Mouse (Mus musculus) left cerebral cortex, postnatal 10 days (tissue): ENCODE results near the gene Cldn10. TPM values are rescaled to one million over a fixed set of nuclear protein-coding genes. Genes with fewer than 3 reads are reported as not detected.

Source experiments
- DNase-seq, 2 experiments: peaks; one replicate each; pipeline ENCODE4 v3.0.0; 2021 to 2022; ENCODE audit warnings: low spot score in 2 of 2, mixed read lengths in 1 of 2; ENCODE audit errors: extremely low spot score in 1 of 2
- intact Hi-C: fragments of 180-260 bp; cut with DNase I; formaldehyde crosslinking; loops from one replicate; pipeline ENCODE4 v1.15.1; 2025
- total RNA-seq, 2 experiments: library from RNA; stranded (reverse); gene quantifications; 2 replicates each; pipeline ENCODE4 v1.2.3; 2021

The Cldn10 gene
- total RNA-seq, 2 experiments from 2014 or later = 16.1 to 18.4 TPM

DNA sequence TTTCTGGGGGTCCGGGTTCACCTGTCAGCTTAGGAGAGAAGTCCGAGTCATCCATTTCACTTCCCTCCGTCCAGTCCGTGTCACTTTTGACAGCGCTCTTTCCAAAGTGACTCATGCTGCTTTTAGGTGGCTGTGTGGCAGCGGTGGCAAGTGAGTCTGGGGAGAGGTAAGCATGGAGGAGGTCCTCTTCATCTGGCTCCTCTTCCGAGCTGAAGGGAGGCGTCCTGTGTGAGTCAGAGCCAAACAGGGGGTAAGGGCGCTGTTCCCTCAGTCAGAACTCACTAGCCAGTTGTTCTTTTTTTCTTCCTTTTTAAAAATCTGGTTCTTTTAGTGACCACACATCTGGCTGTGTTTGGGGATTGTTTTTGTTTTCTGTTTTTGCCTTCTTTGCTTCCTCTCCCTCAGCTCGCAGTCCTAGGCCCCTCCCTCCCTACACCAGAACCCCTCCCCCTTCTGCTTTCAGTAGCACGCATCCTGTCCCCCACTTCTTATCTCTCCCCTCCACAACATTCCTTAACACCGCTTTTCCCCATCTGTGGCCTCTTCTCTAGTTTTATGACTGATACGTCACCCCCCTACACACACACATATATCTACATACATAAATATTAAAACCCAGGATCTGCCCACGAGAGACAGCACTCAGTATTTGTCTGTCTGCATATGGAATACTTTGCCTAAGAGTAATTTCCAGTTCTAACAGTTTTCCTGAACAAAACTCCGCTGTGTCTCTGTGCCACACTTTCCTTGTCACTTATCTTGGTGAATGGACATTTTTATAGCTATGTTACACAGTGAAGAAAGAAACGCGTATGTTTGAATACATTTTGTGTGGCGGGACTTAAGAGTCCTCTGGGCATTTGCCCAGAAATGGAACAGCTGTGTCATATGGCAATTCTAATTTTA lies 95.9 kb downstream of the Cldn10 start:
- DNase-seq = no peak
- intact Hi-C loops = no loop called here

DNA sequence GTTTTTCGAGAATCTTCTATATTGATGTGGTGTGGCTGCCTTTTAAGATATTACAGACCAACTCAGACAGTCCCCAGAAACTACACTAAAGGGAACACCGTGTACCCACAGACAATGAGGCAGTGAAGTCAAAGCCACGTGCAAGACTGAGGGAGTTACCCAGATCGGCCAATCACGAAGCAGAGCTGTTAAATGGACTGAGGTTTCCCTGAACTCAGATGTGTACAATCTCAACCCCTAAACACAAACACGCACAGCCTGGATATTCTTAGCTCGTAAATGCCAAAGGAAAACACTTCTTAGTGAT lies 96.5 kb downstream of the Cldn10 start:
- no peak for DNase-seq
- intact Hi-C loops = no loop called here

DNA sequence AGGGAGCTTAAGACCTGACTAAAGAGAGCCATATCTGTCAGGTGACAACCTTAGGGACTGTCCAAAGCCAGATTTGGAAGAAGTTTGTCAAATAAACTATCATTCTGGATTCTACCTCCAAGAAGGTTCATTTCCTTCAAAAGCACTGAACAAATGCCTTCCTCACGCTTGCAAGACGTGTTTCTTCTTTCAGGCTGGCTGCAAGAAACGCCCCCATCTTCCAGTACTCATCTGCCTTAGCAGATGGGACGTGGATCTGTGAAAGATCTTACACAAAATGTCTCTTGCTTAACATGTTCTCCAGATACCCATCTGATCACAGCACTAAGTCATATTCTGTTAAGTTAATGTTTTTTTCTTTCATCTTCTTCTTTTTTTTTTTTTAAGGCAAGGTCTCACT lies 102.4 kb downstream of the Cldn10 start:
- intact Hi-C loops = no loop called here
- DNase-seq = peak in 1 of 2 experiments; percentile 64

DNA sequence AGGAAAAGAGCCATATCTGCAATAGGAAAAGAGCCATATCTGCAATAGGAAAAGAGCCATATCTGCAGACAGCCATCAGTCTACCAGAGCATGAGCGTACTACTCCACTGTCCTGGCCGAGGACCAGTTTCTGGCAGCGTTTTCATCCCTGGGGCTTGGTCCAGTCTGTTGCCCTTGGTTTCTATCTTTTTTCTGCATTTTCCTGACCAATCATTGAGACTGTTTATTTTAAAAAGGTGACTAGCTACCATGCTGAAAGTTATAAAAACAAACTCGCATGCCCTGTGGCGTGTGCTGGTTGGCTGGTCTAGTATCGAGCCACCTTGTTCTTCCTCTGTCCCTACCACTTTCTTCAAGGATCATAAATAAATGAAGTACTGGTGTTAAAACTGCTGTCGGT lies 107.5 kb downstream of the Cldn10 start:
- no peak for DNase-seq
- intact Hi-C loops = no loop called here

DNA sequence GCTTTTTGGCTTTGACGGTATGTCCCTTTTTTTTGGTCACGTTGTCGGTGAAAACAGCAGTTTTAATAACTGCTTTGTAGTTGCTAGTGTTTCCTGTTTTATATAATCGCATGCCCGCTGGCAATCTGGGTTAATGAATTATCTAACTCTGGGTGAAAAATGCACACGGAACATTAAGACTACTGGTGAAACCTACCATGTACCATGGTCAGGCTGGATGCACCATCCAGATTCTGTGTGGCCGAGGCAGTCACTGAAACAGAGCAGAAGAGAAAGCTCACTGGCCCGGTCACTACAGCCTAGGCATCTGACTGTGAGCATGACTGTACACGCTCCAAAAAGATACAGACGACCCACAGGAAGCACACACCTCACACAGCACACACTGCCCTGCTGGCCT lies 107.9 kb downstream of the Cldn10 start:
- no peak for DNase-seq
- intact Hi-C loops = no loop called here

DNA sequence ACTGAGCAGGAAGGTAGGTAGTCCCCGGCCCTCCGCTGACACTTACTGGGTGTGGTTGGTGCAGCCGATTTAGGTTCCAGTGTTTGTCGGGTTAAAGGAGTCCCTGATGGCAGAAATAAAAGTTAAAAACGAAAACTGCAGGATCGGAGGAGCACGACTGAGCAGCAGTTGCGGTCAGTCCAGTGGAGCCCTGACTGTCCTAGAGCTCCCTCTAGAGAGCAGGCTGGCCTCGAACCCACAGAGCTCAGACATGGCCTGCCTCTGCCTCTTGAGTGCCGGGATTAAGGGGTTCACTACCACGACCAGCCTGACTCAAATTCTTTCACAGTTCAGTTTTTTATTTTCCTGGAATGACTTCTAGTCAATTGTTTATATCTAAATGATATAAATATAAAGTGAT lies 112.2 kb downstream of the Cldn10 start:
- intact Hi-C loops = loop anchor here (5.0 kb wide), 1 partner anchor 78 kb away; no protein-coding TSS in a partner anchor
- no peak for DNase-seq

DNA sequence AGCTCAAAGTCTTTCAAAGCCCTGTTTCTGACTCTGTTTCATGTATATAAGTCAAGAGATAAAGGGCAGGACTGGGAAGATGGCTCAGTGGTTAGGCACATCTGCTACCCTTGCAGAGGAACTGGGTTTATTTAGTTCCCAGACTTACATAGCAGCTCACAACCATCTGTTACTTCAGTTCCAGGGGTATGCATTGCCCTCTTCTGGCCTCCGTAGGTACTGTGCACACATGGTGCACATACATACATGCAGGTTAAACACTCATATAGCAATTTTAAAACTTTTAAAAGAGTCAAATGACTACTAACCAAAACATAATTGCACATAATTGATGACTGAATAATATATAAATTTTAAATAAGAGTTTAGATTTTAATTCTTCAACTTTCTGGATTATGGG lies 113.2 kb downstream of the Cldn10 start:
- DNase-seq = no peak
- intact Hi-C loops = loop anchor here (5.0 kb wide), 1 partner anchor 79 kb away; no protein-coding TSS in a partner anchor

DNA sequence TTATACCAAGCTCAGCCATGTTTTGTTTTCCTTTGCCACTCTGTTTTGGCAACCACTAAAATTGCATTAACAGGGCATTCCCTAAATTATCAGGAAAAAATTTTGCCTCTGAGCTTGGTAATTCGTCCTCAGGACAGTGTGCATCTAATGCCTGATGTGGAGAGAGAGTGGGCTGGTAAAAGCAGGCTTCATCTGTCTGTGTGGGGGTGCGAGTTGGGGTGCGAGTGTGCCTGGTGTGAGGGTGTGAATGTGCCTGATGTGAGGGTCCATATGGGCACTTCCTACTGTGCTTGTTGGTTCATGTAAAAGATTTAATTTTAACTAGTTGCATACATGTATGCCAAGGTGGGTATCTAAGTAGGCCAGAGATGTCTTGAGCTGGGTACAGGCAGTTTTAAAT lies 115.7 kb downstream of the Cldn10 start:
- DNase-seq = no peak
- intact Hi-C loops = loop anchor here (5.0 kb wide), 1 partner anchor 81 kb away; no protein-coding TSS in a partner anchor

DNA sequence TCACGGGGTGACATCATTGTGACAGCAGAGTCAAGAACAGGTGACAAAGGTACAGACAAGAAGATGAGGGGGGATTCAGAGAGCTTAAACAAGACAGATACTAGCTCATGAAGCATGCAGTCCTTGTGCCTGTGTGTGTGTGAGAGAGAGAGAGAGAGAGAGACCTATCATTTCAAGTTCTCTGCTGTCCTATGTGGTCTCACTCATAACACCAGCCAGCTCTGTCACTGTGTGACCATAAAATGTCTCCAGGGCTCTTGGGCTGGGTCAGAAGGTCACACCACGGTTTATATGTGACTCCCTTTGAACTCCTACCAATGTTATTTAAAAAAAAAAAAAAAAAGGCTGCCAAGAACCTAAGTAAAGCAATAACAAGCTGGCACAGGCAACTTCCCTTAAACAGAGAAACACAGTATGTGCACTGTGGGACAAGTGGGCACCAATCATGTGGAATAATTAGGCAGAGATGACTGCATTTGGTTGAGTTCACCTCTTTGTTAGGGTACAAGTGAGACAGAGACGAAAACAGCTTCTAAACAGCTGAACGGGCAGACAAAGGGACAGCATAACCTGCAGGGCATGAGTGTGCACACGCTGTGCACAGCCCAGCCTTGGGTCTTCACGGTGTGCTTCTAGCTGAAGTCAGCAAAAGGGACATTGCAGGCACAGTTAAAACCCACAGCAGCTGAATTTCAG lies 116.3 kb downstream of the Cldn10 start:
- intact Hi-C loops = loop anchor here (5.0 kb wide), 1 partner anchor 82 kb away; no protein-coding TSS in a partner anchor
- no peak for DNase-seq

DNA sequence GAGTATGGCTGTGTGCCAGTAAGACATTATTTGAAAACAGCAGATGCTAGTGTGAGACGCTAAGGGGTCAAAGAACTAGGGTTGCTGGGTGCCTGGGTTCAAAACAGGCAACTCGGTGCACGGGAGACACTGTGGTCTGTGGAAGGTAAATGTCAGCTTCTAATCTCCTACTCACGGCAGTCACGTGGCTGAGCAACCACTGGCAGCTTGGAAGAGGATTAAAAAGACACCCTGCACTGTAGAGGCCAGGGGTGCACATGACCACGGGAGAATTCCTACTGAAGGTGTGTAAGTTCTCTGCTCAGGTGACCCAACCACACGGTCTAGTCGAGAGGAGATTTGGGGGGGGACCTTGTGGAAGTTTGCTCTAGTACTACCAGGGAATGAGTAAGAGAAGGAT lies 119.9 kb downstream of the Cldn10 start:
- DNase-seq = no peak
- intact Hi-C loops = no loop called here

DNA sequence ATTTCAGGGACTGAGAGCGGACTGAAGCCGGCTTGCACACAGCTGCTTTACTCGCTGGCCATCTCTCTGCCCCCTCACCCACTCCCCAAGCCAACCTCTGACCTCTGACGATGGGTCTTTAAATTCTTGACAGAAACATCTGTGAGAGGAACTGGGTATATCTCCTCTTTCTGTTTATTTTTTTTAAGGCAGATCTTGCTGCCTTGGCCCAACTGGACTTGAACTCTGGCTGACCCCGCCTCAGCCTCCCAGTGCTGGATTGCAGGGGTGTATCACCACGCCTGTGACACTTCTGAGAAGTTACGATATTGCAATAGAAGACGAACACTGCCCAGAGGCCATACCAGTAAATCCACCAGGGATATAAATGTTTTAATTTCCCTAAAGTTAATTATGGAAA lies 122.2 kb downstream of the Cldn10 start:
- DNase-seq = no peak
- intact Hi-C loops = loop anchor here (5.0 kb wide), 1 partner anchor 83 kb away; no protein-coding TSS in a partner anchor

DNA sequence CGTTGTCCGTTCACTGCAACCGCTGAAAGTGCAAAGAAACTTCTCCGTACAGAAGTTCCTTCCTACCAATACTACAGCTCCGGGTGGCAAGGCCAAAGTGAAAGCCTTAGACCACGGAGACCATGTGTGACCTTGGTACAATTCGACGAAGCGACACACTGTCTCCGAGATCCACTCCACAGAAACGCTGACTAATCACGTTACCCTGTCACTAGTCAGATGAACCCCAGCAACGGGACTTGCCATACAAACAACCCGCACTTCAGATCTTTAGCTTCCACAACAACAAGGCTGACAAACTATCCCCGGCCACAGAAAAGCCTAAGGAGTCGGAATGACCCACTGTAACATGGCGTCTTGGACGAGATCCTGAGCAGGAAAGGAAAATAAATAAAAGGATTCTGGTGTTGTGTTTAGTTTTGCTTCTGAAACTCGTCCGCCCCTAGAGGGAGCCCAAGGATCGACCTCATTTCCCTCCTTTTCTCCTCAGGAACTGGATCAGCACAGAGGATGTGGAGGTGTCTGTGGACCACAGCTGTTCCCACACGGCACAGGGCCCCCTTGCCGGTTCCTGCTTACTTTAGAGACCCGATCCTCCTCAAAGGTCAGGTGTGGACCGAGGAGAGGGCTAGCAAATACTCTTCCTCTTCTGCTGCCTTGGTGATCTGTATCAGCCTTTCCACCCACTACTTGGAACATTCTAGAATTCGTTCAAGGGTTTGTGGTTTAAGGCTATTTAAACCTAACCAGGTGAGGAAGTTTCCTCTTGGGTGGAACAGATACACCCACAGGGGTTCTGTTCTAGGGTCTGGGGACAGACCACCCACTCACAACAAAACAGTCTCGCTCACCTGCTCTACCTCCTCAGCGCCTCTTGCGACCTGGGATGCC lies 122.9 kb downstream of the Cldn10 start:
- DNase-seq = peak; percentile 67 to 82
- intact Hi-C loops = loop anchor here (5.0 kb wide), 1 partner anchor 83 kb away; no protein-coding TSS in a partner anchor

DNA sequence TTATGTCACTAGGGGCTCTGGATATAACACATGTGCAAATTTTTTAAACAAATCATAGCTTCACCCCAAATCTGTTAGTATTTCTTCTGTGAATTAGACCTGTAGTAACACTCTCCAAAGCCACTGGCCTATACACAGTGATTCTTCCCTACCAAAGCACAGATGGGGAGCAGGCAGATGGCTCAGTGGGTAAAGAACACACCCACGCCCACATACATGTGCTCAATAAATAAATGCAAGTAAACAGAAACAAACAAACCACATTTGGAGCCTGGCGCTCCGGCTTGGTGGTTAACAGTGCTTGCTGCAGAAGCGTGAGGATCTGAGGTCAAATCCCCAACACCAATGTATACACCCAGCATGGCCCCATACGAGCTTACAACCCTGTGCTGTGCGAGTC lies 123.8 kb downstream of the Cldn10 start:
- intact Hi-C loops = loop anchor here (5.0 kb wide), 1 partner anchor 84 kb away; no protein-coding TSS in a partner anchor

DNA sequence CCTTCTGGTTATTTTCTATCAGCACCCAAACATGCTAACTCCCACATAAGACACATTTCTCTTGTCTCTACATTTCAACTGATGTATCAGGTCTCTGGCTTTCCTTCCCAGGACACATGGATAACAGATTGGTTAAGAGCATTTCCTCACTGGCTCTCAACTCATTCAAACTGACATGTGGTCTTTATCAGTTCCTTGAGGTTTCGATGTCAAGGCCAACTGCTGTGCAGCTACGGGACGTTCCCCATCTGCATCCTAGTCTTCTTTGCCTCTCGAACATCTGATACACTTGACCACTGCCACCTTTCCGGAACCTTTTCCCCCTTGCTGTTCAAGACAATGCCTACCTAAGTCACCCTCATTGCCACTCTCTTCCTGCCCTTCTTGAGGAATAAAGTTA lies 125.9 kb downstream of the Cldn10 start:
- intact Hi-C loops = loop anchor here (5.0 kb wide), 1 partner anchor 86 kb away; no protein-coding TSS in a partner anchor
- DNase-seq = no peak

More for the DNA sequence above, 123.8 kb downstream of the Cldn10 start:
- DNase-seq = no peak

DNA sequence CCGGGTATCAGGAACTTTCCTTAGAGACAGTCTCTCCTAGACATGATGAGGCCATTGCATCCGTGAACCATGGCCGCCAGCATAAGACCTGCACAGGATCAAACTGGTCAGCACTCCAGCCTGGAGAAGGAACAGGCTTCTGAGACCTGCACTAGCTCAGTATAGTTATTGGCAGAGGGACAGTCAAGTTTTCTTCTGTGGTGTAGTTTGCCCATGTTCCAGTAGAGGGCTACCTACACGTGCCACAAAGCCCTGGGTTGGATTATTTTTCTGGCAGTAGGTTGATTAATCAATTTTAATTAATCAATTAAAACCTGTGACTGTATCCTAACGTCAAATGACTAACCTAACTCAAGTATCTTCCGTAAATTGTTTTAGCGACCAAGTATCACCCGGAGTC lies 131.3 kb downstream of the Cldn10 start:
- DNase-seq = no peak
- intact Hi-C loops = no loop called here

DNA sequence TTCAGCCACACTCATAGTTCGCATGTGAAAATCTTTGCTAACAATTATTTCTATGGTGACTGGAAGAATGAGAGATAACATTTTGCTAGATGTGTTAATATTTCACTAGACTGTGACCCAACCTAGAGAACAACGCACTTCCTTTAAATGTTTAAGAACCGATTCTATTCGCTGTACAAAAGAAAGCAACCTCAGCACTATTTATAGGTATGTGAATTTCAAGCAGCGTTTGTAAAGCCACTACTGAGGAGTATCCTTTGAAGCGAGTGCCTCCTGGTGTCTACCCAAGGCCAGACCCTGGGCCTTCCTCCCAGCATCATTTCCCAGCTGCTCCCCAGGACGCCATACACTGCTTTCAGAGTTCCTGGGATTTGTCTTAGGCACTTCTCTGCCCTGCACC lies 132.9 kb downstream of the Cldn10 start:
- intact Hi-C loops = no loop called here
- DNase-seq = no peak

DNA sequence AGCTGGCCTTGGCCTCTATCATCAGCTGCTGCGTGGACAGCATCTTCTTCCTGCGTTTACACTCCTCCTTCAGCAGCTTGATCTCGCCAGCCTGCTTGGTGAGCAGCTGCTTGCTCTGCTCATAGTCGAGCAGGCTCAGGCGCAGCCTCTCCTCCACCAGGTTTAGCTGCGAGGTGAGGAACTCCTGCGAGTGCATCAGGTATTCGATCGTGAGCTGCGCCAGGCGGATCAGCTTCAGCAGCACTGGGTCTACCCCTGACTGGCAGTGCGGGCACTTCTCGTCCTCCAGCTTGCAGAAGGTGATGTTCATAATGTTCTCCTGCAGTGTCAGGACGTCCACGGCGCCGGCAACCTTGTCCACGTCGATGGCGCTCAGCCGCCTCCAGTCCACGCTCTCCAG lies 134.5 kb downstream of the Cldn10 start:
- intact Hi-C loops = no loop called here
- no peak for DNase-seq

DNA sequence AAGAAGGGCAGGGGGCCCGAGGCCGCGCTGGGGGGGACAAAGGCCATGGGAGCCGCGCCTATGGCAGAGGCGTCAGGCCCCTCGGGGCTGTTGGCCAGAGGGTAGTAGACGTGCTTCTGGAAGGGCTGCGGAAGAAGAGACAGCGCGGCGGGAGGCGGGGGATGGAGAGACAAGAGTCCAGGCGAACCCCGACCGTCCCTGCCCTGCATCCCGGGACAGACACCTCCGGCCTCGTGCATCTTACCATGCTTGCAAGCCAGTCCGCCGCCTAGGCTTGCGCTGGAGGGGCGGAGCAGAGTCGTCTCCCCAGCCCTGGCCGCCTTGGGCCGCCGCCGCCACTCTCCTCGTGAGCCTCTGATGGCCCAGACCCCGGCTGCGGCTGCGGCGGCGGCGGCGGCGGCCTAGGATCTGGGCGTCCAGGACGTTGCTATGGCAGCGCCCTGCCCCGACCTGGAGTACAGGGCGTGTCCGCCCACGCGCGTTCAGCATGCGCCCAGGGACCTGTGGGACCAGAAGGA lies 135.0 kb downstream of the Cldn10 start:
- intact Hi-C loops = loop anchor here (1.0 kb wide), 1 partner anchor 15 kb away; the partner anchor contains the start of gene Dnajc3
- peak in 1 of 2 experiments; percentile 57 for DNase-seq
